Mouse (Mus musculus): ENCODE data around the gene Mrps27. TPM values are rescaled to one million over a fixed set of nuclear protein-coding genes. Genes with fewer than 3 reads are reported as not detected.
A peak's percentile ranks its signal among the peaks of the same experiment; 100 is the strongest.

The Mrps27 gene
- polyA plus RNA-seq, 1 experiment from 2014 or later, result 78.5 TPM

DNA sequence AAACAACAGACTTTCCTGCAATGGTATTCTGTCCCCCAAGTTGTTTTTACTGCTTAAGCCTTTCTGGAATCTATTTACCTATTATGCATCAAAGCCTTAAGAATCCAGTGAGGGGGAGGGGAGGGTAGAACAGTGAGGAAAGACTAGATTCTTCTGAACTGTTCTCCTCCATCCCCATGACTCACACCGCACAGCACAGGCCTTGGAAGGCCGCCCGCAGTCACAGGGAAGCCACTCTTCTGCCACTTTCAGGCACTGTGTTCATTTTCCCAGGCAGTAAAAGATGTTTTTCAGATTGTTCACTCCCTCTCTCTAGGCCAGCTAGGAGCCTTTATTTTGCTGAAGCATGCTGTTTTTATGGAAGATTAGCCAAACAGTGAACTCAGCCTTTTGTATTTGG, 46.8 kb downstream of the Mrps27 start:
- ATAC-seq (replicated peaks; ENCODE audit: insufficient number of reproducible peaks, insufficient read depth, low FRiP score, low read depth), result no peak

GRCm38 (mm10) chr13:99393128-99393527, 48.5 kb downstream of the Mrps27 start:
- Histone ChIP-seq H3K27me3 (no peaks in the 10 kb centered on the region), H3K4me2 (no peak overlapping the region), H3K4me1 (replicated peaks) (peaks cover 5% of the 10 kb centered on the region), H3K4me3 (no peak overlapping the region), H3K27ac (no peak overlapping the region), H3K9ac (no peak overlapping the region), H3K9me3 (replicated peaks) (no peaks in the 10 kb centered on the region), H3K36me3 (no peaks in the 10 kb centered on the region)
- WGBS, result 72% methylated on average over 3 of the region's 3 CpGs
- no peak for ATAC-seq (replicated peaks; ENCODE audit: insufficient number of reproducible peaks, insufficient read depth, low FRiP score, low read depth)

More for the DNA sequence above, 46.8 kb downstream of the Mrps27 start:
- no peaks in the 10 kb centered on the region for H3K4me1 ChIP-seq (replicated peaks)
- no peak overlapping the region for H3K4me3 ChIP-seq
- no peaks in the 10 kb centered on the region for H3K36me3 ChIP-seq
- 78% methylated on average over 3 of the region's 3 CpGs for WGBS
- H3K27me3 ChIP-seq, result no peaks in the 10 kb centered on the region
- no peak overlapping the region for H3K4me2 ChIP-seq
- H3K9me3 ChIP-seq (replicated peaks), result no peaks in the 10 kb centered on the region
- no peak overlapping the region for H3K27ac ChIP-seq
- H3K9ac ChIP-seq, result no peak overlapping the region

DNA sequence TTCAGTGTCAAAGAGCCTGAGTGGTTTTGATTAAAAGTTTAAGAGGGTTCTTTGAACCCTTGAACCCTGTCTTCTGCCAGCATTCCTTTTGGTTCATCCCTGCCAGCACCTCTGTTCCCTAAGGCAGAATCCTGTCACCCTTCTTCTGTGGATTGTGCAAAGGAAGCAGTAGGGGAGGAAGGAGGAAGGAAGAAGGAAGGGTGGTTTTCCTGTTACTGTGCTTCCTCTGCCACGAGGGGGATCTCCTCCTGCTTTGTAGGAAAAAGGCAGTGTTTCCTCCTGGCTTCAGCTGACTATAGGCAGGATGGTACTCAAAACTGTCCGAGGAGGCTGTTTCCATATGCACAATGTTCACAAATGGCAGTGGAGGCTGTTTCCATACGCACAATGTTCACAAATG, 50.1 kb downstream of the Mrps27 start:
- Histone ChIP-seq H3K9me3 (replicated peaks) (no peaks in the 10 kb centered on the region), H3K4me2 (no peak overlapping the region), H3K9ac (no peak overlapping the region), H3K36me3 (no peaks in the 10 kb centered on the region), H3K4me1 (replicated peaks) (peaks cover 13% of the 10 kb centered on the region), H3K4me3 (no peak overlapping the region), H3K27me3 (no peaks in the 10 kb centered on the region), H3K27ac (peak overlapping the region; percentile 37)
- WGBS, result 62% methylated on average over 3 of the region's 3 CpGs
- ATAC-seq (replicated peaks; ENCODE audit: insufficient number of reproducible peaks, insufficient read depth, low FRiP score, low read depth), result no peak

- no peaks in the 10 kb centered on the region for H3K9me3 ChIP-seq (replicated peaks)
- peak overlapping the region; percentile 54 for H3K27ac ChIP-seq
- no peak overlapping the region; the same call in 1 of the 2 replicates for H3K9ac ChIP-seq
- H3K36me3 ChIP-seq, result peaks cover 5% of the 10 kb centered on the region; the same call in 1 of the 2 replicates
- no peak overlapping the region for H3K4me3 ChIP-seq
- no peak overlapping the region for H3K4me2 ChIP-seq
- no peak for ATAC-seq (replicated peaks; ENCODE audit: insufficient number of reproducible peaks, insufficient read depth, low FRiP score, low read depth)
- no peaks in the 10 kb centered on the region for H3K27me3 ChIP-seq
- WGBS, result 72% methylated on average over 12 of the region's 12 CpGs
- H3K4me1 ChIP-seq (replicated peaks), result peaks cover 13% of the 10 kb centered on the region
Observed at GRCm38 (mm10) chr13:99395531-99395930, 50.9 kb downstream of the Mrps27 start.

- no peaks in the 10 kb centered on the region for H3K9me3 ChIP-seq (replicated peaks)
- no peaks in the 10 kb centered on the region for H3K27me3 ChIP-seq
- no peak overlapping the region for H3K4me3 ChIP-seq
- no peak overlapping the region for H3K9ac ChIP-seq
- no peak overlapping the region for H3K27ac ChIP-seq
- ATAC-seq (replicated peaks; ENCODE audit: insufficient number of reproducible peaks, insufficient read depth, low FRiP score, low read depth), result no peak
- no peak overlapping the region for H3K4me2 ChIP-seq
- peaks cover 8% of the 10 kb centered on the region; the same call in 1 of the 2 replicates for H3K36me3 ChIP-seq
- peaks cover 13% of the 10 kb centered on the region for H3K4me1 ChIP-seq (replicated peaks)
- 76% methylated on average over 7 of the region's 7 CpGs for WGBS
Observed at GRCm38 (mm10) chr13:99397228-99397627, 52.6 kb downstream of the Mrps27 start.

GRCm38 (mm10) chr13:99398149-99398701, 53.6 kb downstream of the Mrps27 start:
- 82% methylated on average over 12 of the region's 12 CpGs for WGBS
- H3K4me1 ChIP-seq (replicated peaks), result peaks cover 13% of the 10 kb centered on the region
- H3K36me3 ChIP-seq, result peaks cover 8% of the 10 kb centered on the region; the same call in 1 of the 2 replicates
- no peak overlapping the region for H3K4me3 ChIP-seq
- no peak overlapping the region for H3K9ac ChIP-seq
- H3K27ac ChIP-seq, result no peak overlapping the region
- H3K4me2 ChIP-seq, result no peak overlapping the region
- no peaks in the 10 kb centered on the region for H3K27me3 ChIP-seq
- no peaks in the 10 kb centered on the region for H3K9me3 ChIP-seq (replicated peaks)
- 0 out of 2 replicates have a peak, but pooled peaks have one; percentile 27 for ATAC-seq (replicated peaks; ENCODE audit: insufficient number of reproducible peaks, insufficient read depth, low FRiP score, low read depth)

DNA sequence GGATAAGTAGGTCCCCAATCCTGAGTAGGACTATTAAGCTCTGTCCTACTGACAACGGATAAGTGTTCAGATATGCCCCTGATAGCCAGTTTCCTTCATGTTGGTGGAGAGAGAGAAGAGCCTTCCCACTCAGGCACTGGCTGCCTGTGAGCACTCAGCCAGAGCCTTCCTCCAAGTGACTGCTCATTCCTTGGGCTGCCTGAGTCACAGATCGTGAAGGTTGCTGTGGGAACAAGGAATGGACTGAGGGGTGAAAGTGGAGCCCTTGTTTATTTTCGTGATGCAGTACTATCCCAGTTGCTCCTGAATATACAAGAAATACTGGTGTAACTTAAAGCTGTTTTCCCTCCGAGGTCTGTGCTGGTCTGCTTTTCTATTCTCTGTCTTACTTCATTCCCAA, 54.8 kb downstream of the Mrps27 start:
- 61% methylated on average over 4 of the region's 4 CpGs for WGBS
- Histone ChIP-seq H3K27me3 (no peaks in the 10 kb centered on the region), H3K9ac (no peak overlapping the region), H3K4me3 (no peak overlapping the region), H3K9me3 (replicated peaks) (no peaks in the 10 kb centered on the region), H3K27ac (no peak overlapping the region), H3K4me1 (replicated peaks) (peaks cover 13% of the 10 kb centered on the region), H3K36me3 (peaks cover 8% of the 10 kb centered on the region), H3K4me2 (no peak overlapping the region)
- no peak for ATAC-seq (replicated peaks; ENCODE audit: insufficient number of reproducible peaks, insufficient read depth, low FRiP score, low read depth)

- Histone ChIP-seq H3K27ac (no peak overlapping the region), H3K4me2 (no peak overlapping the region), H3K4me3 (no peak overlapping the region), H3K27me3 (no peaks in the 10 kb centered on the region), H3K36me3 (peaks cover 40% of the 10 kb centered on the region), H3K9me3 (replicated peaks) (no peaks in the 10 kb centered on the region), H3K4me1 (replicated peaks) (peaks cover 12% of the 10 kb centered on the region), H3K9ac (no peak overlapping the region)
- 60% methylated on average over 2 of the region's 2 CpGs for WGBS
- ATAC-seq (replicated peaks; ENCODE audit: insufficient number of reproducible peaks, insufficient read depth, low FRiP score, low read depth), result no peak
Observed at GRCm38 (mm10) chr13:99409216-99409615, 64.6 kb downstream of the Mrps27 start.

DNA sequence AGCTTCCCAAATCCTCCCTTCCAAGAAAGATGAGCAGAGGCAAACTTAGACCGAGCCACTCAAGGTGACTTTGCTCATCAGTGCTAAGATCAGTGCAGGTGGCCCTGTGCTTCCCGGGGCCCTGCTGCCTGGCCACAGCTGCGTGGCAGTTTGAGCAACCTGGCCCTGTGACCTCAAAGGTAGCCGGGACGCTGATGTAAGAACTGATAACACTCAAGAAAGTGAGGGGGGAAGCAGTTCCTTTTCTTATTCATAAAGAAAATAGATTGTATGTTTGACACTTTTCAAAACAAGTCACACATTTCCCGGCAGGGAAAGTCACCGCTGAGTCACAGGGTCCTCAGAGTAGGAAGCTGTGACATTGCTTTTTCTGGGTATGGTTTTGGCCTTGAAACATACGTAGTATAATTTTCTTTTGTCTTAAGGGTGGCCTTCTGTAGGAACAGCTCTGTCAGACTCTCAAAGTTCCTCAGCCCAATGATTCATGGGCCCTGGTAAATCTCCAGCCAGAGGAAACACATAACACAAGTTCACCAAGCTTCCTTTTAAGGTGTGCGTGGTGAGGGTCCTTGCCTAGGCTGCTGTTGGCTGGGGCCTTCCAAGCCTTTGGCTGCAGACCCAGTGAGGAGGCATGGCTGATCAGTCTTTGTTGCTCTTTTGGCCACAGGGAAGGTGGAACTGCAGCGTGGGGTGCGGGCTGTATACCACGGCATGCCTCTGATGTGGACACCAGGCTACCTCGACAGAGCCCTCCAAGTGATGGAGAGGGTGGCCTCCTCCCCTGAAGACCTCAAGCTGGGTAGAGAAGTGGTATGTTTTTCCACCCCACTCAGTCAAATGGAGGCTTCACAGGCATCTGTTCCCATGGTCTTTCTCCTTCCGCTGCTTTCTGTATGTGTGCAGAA, 66.3 kb downstream of the Mrps27 start:
- no peaks in the 10 kb centered on the region for H3K9me3 ChIP-seq (replicated peaks)
- H3K4me2 ChIP-seq, result peak overlapping the region; percentile 37
- WGBS, result 73% methylated on average over 14 of the region's 14 CpGs
- no peaks in the 10 kb centered on the region for H3K27me3 ChIP-seq
- H3K36me3 ChIP-seq, result peaks cover 39% of the 10 kb centered on the region
- H3K9ac ChIP-seq, result no peak overlapping the region; the same call in 1 of the 2 replicates
- H3K27ac ChIP-seq, result peak overlapping the region; percentile 86; the same call in 1 of the 2 replicates
- peaks cover 21% of the 10 kb centered on the region for H3K4me1 ChIP-seq (replicated peaks)
- no peak overlapping the region for H3K4me3 ChIP-seq
- no peak for ATAC-seq (replicated peaks; ENCODE audit: insufficient number of reproducible peaks, insufficient read depth, low FRiP score, low read depth)

DNA sequence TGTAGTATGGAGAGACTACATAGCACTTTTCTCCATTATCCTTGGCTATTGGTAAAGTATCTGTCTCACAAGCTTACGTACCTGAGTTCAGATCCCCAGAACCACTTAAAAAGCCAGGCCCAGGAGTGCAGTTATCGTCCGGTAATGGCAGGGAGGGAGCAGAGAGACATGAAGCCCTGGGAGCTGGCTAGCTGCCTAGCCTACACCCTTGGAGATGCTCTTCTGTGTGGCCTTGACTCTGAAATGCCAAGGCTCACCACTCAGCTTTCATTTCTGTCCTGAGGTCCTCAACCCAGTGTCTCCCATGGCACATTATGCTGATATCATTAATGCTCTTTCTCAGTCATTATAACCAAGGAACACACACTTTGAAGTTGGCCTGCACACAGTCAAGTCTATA, 67.2 kb downstream of the Mrps27 start:
- Histone ChIP-seq H3K9me3 (replicated peaks) (no peaks in the 10 kb centered on the region), H3K9ac (no peak overlapping the region), H3K27ac (peak overlapping the region; percentile 86), H3K36me3 (peaks cover 39% of the 10 kb centered on the region), H3K4me2 (peak overlapping the region; percentile 33; the same call in 1 of the 2 replicates), H3K27me3 (no peaks in the 10 kb centered on the region), H3K4me3 (no peak overlapping the region), H3K4me1 (replicated peaks) (peaks cover 21% of the 10 kb centered on the region)
- no peak for ATAC-seq (replicated peaks; ENCODE audit: insufficient number of reproducible peaks, insufficient read depth, low FRiP score, low read depth)
- WGBS, result 77% methylated on average over 3 of the region's 3 CpGs

GRCm38 (mm10) chr13:99412477-99413080, 68.0 kb downstream of the Mrps27 start:
- ATAC-seq (replicated peaks; ENCODE audit: insufficient number of reproducible peaks, insufficient read depth, low FRiP score, low read depth), result peak; percentile 61
- no peak overlapping the region for H3K9ac ChIP-seq

More at GRCm38 (mm10) chr13:99412477-99413080, 68.0 kb downstream of the Mrps27 start:
- H3K4me2 ChIP-seq, result peak overlapping the region; percentile 33
- peak overlapping the region; percentile 86 for H3K27ac ChIP-seq
- peak overlapping the region; percentile 16; the same call in 1 of the 2 replicates for H3K4me3 ChIP-seq
- H3K9me3 ChIP-seq (replicated peaks), result no peaks in the 10 kb centered on the region
- H3K4me1 ChIP-seq (replicated peaks), result peaks cover 21% of the 10 kb centered on the region
- peaks cover 37% of the 10 kb centered on the region for H3K36me3 ChIP-seq
- no peaks in the 10 kb centered on the region for H3K27me3 ChIP-seq
- 35% methylated on average over 11 of the region's 11 CpGs for WGBS

Data from heart, embryonic 15.5 days (tissue).